Mouse (Mus musculus) kidney, adult 2 months (tissue): Measurements from ENCODE around the gene Stat5a. TPM values are rescaled to one million over a fixed set of nuclear protein-coding genes. Genes with fewer than 3 reads are reported as not detected.
A peak's percentile ranks its signal among the peaks of the same experiment; 100 is the strongest.

Experiments used
- DNase-seq: peaks from one replicate; pipeline ENCODE4 v3.0.0; 2021
- H3K27ac ChIP-seq: fragments of 200-500 bp; 2 replicates; pipeline ENCODE4 v1.5.1; 2012; ENCODE audit warnings: low read depth, low read length, control low read depth, inconsistent platforms; ENCODE audit not compliant: insufficient read depth
- H3K27me3 ChIP-seq: fragments of 200-500 bp; replicated peaks from 2 replicates; pipeline ENCODE4 v1.6.1; 2012; ENCODE audit warnings: mild to moderate bottlenecking, moderate library complexity, low read length, inconsistent platforms; ENCODE audit not compliant: control insufficient read depth, insufficient read depth
- H3K36me3 ChIP-seq: fragments of 200-500 bp; 2 replicates; pipeline ENCODE4 v1.6.1; 2012; ENCODE audit warnings: mild to moderate bottlenecking, moderate library complexity, low read length, inconsistent platforms; ENCODE audit not compliant: control insufficient read depth, insufficient read depth
- H3K4me1 ChIP-seq: fragments of 200-500 bp; 2 replicates; pipeline ENCODE4 v1.6.1; 2011; ENCODE audit warnings: low read length; ENCODE audit not compliant: control insufficient read depth, insufficient read depth
- H3K4me3 ChIP-seq: fragments of 200-500 bp; 2 replicates; pipeline ENCODE4 v1.5.1; 2011; ENCODE audit warnings: mild to moderate bottlenecking, low read depth, low read length, control low read depth; ENCODE audit not compliant: insufficient read depth
- CTCF ChIP-seq: fragments of 200-500 bp; conservative IDR thresholded peaks from 2 replicates; pipeline ENCODE4 v1.5.1; 2011; ENCODE audit warnings: low read depth, mild to moderate bottlenecking, control low read depth, low read length, moderate library complexity, mixed read lengths; ENCODE audit not compliant: insufficient read depth, insufficient read length
- POLR2A ChIP-seq: fragments of 200-500 bp; IDR thresholded peaks from one replicate; pipeline ENCODE4 v1.6.1; 2011; ENCODE audit warnings: low read depth, low read length, control low read depth
- WGBS: fragments of 180-500 bp; shearing (Covaris S2); methylation state at CpG from one replicate; pipeline ENCODE4 v1.1.7; 2018; 5-methylcytosine and 5-hydroxymethylcytosine counted together
- polyA plus RNA-seq: library from polyadenylated mRNA; depleted of rRNA; stranded (reverse); fragments of >200 nt; gene quantifications from 2 replicates; pipeline ENCODE4 v1.2.3, GENCODE M21; 2012

The Stat5a gene
- polyA plus RNA-seq, 1 experiment: 15.8 TPM

GRCm38 (mm10) chr11:100875761-100876160, 16.6 kb downstream of the Stat5a start:
- WGBS: 40% methylated on average over 3 of the region's 3 CpGs
- Histone ChIP-seq H3K27ac (no peak overlapping the region), H3K4me1 (peaks cover 7% of the 10 kb centered on the region), H3K27me3 (no peaks in the 10 kb centered on the region), H3K36me3 (no peaks in the 10 kb centered on the region), H3K4me3 (no peak overlapping the region)
- TF ChIP-seq CTCF (no peak), POLR2A (no peak)
- peak; percentile 81 for DNase-seq

GRCm38 (mm10) chr11:100879321-100880078, 20.3 kb downstream of the Stat5a start:
- Histone ChIP-seq H3K27me3 (no peaks in the 10 kb centered on the region), H3K36me3 (no peaks in the 10 kb centered on the region), H3K27ac (no peak overlapping the region), H3K4me3 (no peak overlapping the region), H3K4me1 (peaks cover 3% of the 10 kb centered on the region; the same call in 1 of the 2 replicates)
- 76% methylated on average over 15 of the region's 15 CpGs for WGBS
- no peak for DNase-seq
- TF ChIP-seq POLR2A (no peak), CTCF (no peak)

GRCm38 (mm10) chr11:100883640-100884039, 24.5 kb downstream of the Stat5a start:
- Histone ChIP-seq H3K36me3 (no peaks in the 10 kb centered on the region), H3K27ac (no peak overlapping the region), H3K4me3 (no peak overlapping the region), H3K4me1 (no peaks in the 10 kb centered on the region), H3K27me3 (no peaks in the 10 kb centered on the region)
- DNase-seq: no peak
- TF ChIP-seq CTCF (no peak), POLR2A (no peak)
- WGBS: 93% methylated on average over 10 of the region's 10 CpGs

GRCm38 (mm10) chr11:100885472-100885871, 26.3 kb downstream of the Stat5a start:
- Histone ChIP-seq H3K27ac (no peak overlapping the region), H3K4me1 (no peaks in the 10 kb centered on the region), H3K36me3 (no peaks in the 10 kb centered on the region; the same call in 1 of the 2 replicates), H3K27me3 (no peaks in the 10 kb centered on the region), H3K4me3 (no peak overlapping the region)
- no peak for DNase-seq
- TF ChIP-seq CTCF (no peak), POLR2A (no peak)

GRCm38 (mm10) chr11:100886188-100886740, 27.1 kb downstream of the Stat5a start:
- TF ChIP-seq CTCF: no peak
- TF ChIP-seq POLR2A: no peak
- WGBS: 69% methylated on average over 8 of the region's 8 CpGs
- no peak overlapping the region for H3K27ac ChIP-seq
- no peaks in the 10 kb centered on the region for H3K4me1 ChIP-seq
- H3K36me3 ChIP-seq: no peaks in the 10 kb centered on the region; the same call in 1 of the 2 replicates
- H3K27me3 ChIP-seq: no peaks in the 10 kb centered on the region
- no peak overlapping the region for H3K4me3 ChIP-seq
- DNase-seq: no peak

- H3K27ac ChIP-seq: no peak overlapping the region
- DNase-seq: no peak
- H3K36me3 ChIP-seq: no peaks in the 10 kb centered on the region; the same call in 1 of the 2 replicates
- H3K27me3 ChIP-seq: no peaks in the 10 kb centered on the region
- WGBS: 89% methylated on average over 4 of the region's 4 CpGs
- no peak for TF ChIP-seq POLR2A
- no peak for TF ChIP-seq CTCF
- H3K4me3 ChIP-seq: no peak overlapping the region
- no peaks in the 10 kb centered on the region for H3K4me1 ChIP-seq
These were observed 28.1 kb downstream of the Stat5a start for GRCm38 (mm10) chr11:100887236-100887635.

- H3K27me3 ChIP-seq: no peaks in the 10 kb centered on the region
- H3K4me1 ChIP-seq: no peaks in the 10 kb centered on the region
- no peak for TF ChIP-seq CTCF
- TF ChIP-seq POLR2A: no peak
- no peaks in the 10 kb centered on the region; the same call in 1 of the 2 replicates for H3K36me3 ChIP-seq
- 86% methylated on average over 3 of the region's 3 CpGs for WGBS
- H3K4me3 ChIP-seq: no peak overlapping the region
- no peak overlapping the region for H3K27ac ChIP-seq
- no peak for DNase-seq
These were observed 28.6 kb downstream of the Stat5a start for GRCm38 (mm10) chr11:100887764-100888163.
